Mouse (Mus musculus): Measurements from ENCODE around the gene Col6a5.

Gene Col6a5

GRCm38 (mm10) chr9:105827076-105827647 is 133.3 kb downstream of the Col6a5 start:
- peak; percentile 40 for DNase-seq (ENCODE audit: low spot score)

DNA sequence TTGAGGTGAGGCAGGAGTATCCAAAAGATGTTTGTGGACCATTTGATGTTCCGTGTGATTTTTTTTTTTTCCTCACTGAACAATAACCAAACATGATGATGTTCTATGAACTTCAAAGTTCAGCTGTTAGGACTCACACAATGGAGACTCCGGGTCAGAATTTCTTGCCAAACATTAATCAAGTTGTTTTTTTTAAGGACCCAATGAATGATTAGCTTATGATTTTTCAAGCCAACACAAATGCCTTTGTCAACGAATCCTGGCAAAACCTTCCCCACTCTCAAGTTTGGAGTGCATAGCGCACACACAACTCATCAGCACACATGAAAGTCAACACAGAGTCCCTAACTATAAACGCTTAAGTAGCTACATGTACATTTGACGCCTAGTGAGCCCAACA is 139.7 kb downstream of the Col6a5 start:
- no peak for DNase-seq (ENCODE audit: low spot score)

DNA sequence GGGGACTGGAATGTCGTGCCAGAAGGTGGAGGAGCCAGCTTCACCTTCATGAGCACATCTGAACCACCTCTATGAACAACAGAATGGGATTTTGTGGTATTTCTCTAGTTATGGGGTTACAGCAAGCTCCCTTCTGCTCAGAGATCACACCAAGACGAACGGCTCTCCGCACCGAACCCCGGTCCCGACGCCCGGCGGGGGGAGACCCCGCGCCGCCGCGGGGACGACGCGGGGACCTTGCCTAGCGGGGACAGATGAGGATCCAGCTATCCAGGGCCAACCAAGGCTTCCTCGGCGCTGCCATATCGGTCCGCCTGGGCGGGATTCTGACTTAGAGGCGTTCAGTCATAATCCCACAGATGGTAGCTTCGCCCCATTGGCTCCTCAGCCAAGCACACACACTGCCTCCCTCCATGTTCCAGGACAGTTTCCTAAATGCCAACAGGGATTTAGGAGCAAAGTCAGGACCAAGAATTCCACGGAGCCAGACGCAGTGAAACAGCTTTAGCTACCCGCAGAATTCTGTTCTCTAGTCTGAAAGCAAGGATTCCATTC is 141.2 kb downstream of the Col6a5 start:
- no peak for DNase-seq (ENCODE audit: low spot score)

DNA sequence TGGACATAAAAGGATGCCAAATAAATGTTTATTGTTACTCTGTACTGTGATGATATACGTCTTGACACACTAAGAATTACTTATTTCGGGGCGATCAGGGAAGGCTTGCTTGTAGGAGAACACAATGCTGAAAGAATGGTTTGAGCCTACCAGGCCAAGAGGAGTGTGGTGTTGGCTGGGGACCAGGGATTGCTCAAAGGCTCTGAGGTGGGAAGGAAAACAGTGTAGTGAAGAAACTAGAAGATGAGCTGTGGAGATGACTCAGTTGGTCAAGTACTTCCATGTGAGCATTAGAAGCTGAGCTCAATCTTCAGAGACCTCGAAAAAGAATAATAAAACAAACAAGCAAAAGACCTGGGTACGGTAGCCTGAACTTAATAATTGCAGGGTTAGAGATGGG is 146.0 kb downstream of the Col6a5 start:
- no peak for DNase-seq (ENCODE audit: low spot score)

DNA sequence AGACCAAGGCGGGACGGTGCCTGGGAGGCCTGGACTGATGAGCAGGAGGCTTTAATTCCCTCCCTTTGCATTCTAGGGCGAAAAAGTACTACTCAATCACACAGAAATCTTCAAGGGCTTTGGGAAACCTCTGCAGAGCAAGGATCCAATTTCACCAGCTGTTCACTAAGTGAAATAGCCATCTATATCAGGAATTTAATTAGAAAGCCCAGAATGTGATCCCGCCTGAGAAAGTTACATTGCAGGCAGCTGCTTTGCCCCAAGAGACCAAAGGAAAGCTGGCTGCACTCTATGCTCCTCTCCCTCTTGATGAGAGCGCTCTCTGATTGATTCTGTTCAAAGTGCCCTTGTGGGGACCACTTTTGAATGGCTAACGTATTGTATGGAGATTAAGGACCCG is 149.0 kb downstream of the Col6a5 start:
- no peak for DNase-seq (ENCODE audit: low spot score)

GRCm38 (mm10) chr9:105808920-105809505 is 151.4 kb downstream of the Col6a5 start:
- DNase-seq (ENCODE audit: low spot score) = no peak
